Mouse (Mus musculus) limb, embryonic 10.5 days (tissue): ENCODE results near the gene Epx. TPM values are rescaled to one million over a fixed set of nuclear protein-coding genes. Genes with fewer than 3 reads are reported as not detected.
A peak's percentile ranks its signal among the peaks of the same experiment; 100 is the strongest.

Source experiments
- DNase-seq: peaks from one replicate; pipeline ENCODE4 v3.0.0-alpha.2; 2017; ENCODE audit warnings: low spot score
- H3K27ac ChIP-seq: fragments of 300-500 bp; sonication (generic); 2 replicates; pipeline ENCODE4 v1.5.1; 2016; ENCODE audit warnings: mild to moderate bottlenecking
- H3K27me3 ChIP-seq: fragments of 300-500 bp; sonication (generic); 2 replicates; pipeline ENCODE4 v1.6.1; 2016; ENCODE audit warnings: low read depth, mild to moderate bottlenecking; ENCODE audit not compliant: poor library complexity, severe bottlenecking
- H3K36me3 ChIP-seq: fragments of 300-500 bp; sonication (generic); 2 replicates; pipeline ENCODE4 v1.6.1; 2016; ENCODE audit warnings: mild to moderate bottlenecking, moderate library complexity
- H3K4me1 ChIP-seq: fragments of 300-500 bp; sonication (generic); 2 replicates; pipeline ENCODE4 v1.6.1; 2016
- H3K4me3 ChIP-seq: fragments of 300-500 bp; sonication (generic); 2 replicates; pipeline ENCODE4 v1.5.1; 2016; ENCODE audit warnings: mild to moderate bottlenecking, moderate library complexity
- H3K9me3 ChIP-seq: fragments of 300-500 bp; sonication (generic); replicated peaks from 2 replicates; pipeline ENCODE4 v1.6.1; 2016; ENCODE audit warnings: mild to moderate bottlenecking
- WGBS: fragments of 180-500 bp; shearing (Covaris S2); methylation state at CpG from one replicate; pipeline ENCODE4 v1.1.7; 2016; 5-methylcytosine and 5-hydroxymethylcytosine counted together
- polyA plus RNA-seq: library from polyadenylated mRNA; unstranded; fragments of >200 nt; fragmentation: Nextera tagmentation; extraction: Ambion mirVana; gene quantifications from 2 replicates; pipeline ENCODE4 v1.2.1, GENCODE M21; 2016

Epx gene
- polyA plus RNA-seq, 1 experiment from 2014 or later, result not detected

- 4% methylated on average over 31 of the region's 31 CpGs for WGBS
- Histone ChIP-seq H3K27ac (no peak overlapping the region), H3K4me3 (peak overlapping the region; percentile 51), H3K4me1 (peaks cover 11% of the 10 kb centered on the region), H3K9me3 (no peaks in the 10 kb centered on the region), H3K36me3 (no peaks in the 10 kb centered on the region), H3K27me3 (peaks cover 30% of the 10 kb centered on the region)
- peak; percentile 58 for DNase-seq
These were observed 58.5 kb downstream of the Epx start for GRCm38 (mm10) chr11:87816707-87817442.

GRCm38 (mm10) chr11:87814831-87815230, 60.5 kb downstream of the Epx start:
- WGBS, result 80% methylated on average over 8 of the region's 8 CpGs
- no peak overlapping the region for H3K4me3 ChIP-seq
- no peak overlapping the region for H3K27ac ChIP-seq
- no peaks in the 10 kb centered on the region for H3K9me3 ChIP-seq
- peaks cover 30% of the 10 kb centered on the region for H3K27me3 ChIP-seq
- no peaks in the 10 kb centered on the region for H3K36me3 ChIP-seq
- no peak for DNase-seq
- peaks cover 15% of the 10 kb centered on the region for H3K4me1 ChIP-seq

Other genes with a start within 250 kb of the Epx start
- gene Rnf43, start 212.8 kb downstream of the Epx start, polyA plus RNA-seq, result 1.9 and 2.2 TPM in 2 replicates
- 187 and 191 TPM in 2 replicates for gene Supt4a, start 138.0 kb downstream of the Epx start, polyA plus RNA-seq
- 0.74 and 2.9 TPM in 2 replicates for gene Tspoap1, start 115.0 kb downstream of the Epx start, polyA plus RNA-seq
- 2.8 and 4.0 TPM in 2 replicates for gene Mpo, start 82.0 kb downstream of the Epx start, polyA plus RNA-seq
- not detected in 2 replicates for gene Lpo, start 47.2 kb downstream of the Epx start, polyA plus RNA-seq
- 18.0 TPM in 2 replicates for gene Mks1, start 22.3 kb downstream of the Epx start, polyA plus RNA-seq
- gene Olfr462, start 16.7 kb upstream of the Epx start, polyA plus RNA-seq, result not detected in 2 replicates
- gene Olfr463, start 21.9 kb upstream of the Epx start, polyA plus RNA-seq, result not detected in 2 replicates
- gene Olfr464, start 45.4 kb upstream of the Epx start, polyA plus RNA-seq, result not detected in 2 replicates
- gene Dynll2, start 112.0 kb upstream of the Epx start, polyA plus RNA-seq, result 22.9 and 25.0 TPM in 2 replicates
- gene Srsf1, start 171.8 kb upstream of the Epx start, polyA plus RNA-seq, result 365 and 415 TPM in 2 replicates
- gene Vezf1, start 192.7 kb upstream of the Epx start, polyA plus RNA-seq, result 54.6 and 59.2 TPM in 2 replicates
- gene Cuedc1, start 222.5 kb upstream of the Epx start, polyA plus RNA-seq, result 15.0 and 22.6 TPM in 2 replicates